ENCODE assay signal across 29 mouse cellular contexts in the genomic region with DNA sequence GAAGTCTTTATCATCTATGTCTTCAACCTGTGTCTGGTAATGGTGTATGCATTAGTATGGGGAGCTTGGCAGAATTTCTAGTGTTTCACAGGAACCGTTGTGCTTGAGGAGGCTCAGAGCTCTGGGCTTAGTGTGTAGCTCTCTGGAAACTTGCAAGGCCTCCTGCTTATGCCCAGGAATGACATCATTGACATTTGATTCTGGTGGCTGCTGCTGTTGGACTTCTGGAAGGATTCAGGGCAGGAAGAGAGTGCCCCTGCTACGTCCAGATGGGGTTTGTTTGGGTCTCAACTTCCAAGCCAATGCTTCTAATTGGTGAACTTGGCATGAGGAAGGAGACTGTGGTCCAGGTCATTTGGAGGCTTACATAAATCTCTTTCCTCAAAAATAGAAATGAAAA.
DNase-seq lines count a peak whose midpoint lies in the region; ATAC-seq and TF ChIP-seq lines count a peak whose summit lies in the region.
"Had no signal": no experiment of that assay in that cellular context is flagged by ENCODE, and none has a peak within 500 bp of the region (broad histone marks: within the 10 kb centered on the region; RNA-seq: fewer than 3 reads in every experiment).

No protein-coding gene starts in this region.

- H3K27me3 ChIP-seq in lung, postnatal 0 days (replicated peaks; ENCODE audit: insufficient read depth, low read length): no peaks in the 10 kb centered on the region
- H3K27me3 ChIP-seq in embryonic facial prominence, embryonic 12.5 days: no peaks in the 10 kb centered on the region
- H3K27me3 ChIP-seq in limb, embryonic 15.5 days: no peaks in the 10 kb centered on the region
- H3K27me3 ChIP-seq: embryonic facial prominence, embryonic 15.5 days; forebrain, embryonic 13.5 days; heart, embryonic 13.5 days; liver, embryonic 12.5 days; neural tube, embryonic 15.5 days had no signal

- H3K9ac ChIP-seq in lung, postnatal 0 days (replicated peaks; ENCODE audit: low read depth): no peak overlapping the region
- H3K9ac ChIP-seq in embryonic facial prominence, embryonic 12.5 days: no peak overlapping the region
- H3K9ac ChIP-seq in limb, embryonic 15.5 days: no peak overlapping the region
- H3K9ac ChIP-seq: embryonic facial prominence, embryonic 15.5 days; forebrain, embryonic 13.5 days; heart, embryonic 13.5 days; hindbrain, embryonic 14.5 days; liver, embryonic 12.5 days; neural tube, embryonic 15.5 days had no signal

- H3K9me3 ChIP-seq in lung, postnatal 0 days (ENCODE audit: low read length): no peaks in the 10 kb centered on the region
- no peaks in the 10 kb centered on the region for H3K9me3 ChIP-seq in embryonic facial prominence, embryonic 12.5 days
- H3K9me3 ChIP-seq in limb, embryonic 15.5 days: no peaks in the 10 kb centered on the region
- H3K9me3 ChIP-seq: embryonic facial prominence, embryonic 15.5 days; forebrain, embryonic 13.5 days; heart, embryonic 13.5 days; liver, embryonic 12.5 days; neural tube, embryonic 15.5 days had no signal

- H3K4me1 ChIP-seq in lung, postnatal 0 days (ENCODE audit: insufficient read depth, low read depth, low read length): no peaks in the 10 kb centered on the region
- peaks cover 14% of the 10 kb centered on the region for H3K4me1 ChIP-seq in embryonic facial prominence, embryonic 12.5 days
- peaks cover 10% of the 10 kb centered on the region for H3K4me1 ChIP-seq in limb, embryonic 15.5 days
- H3K4me1 ChIP-seq: forebrain, embryonic 13.5 days; heart, embryonic 13.5 days; liver, embryonic 12.5 days; neural tube, embryonic 15.5 days had no signal

- H3K4me2 ChIP-seq in lung, postnatal 0 days (replicated peaks; ENCODE audit: low read depth, low read length): no peak overlapping the region
- no peak overlapping the region for H3K4me2 ChIP-seq in embryonic facial prominence, embryonic 12.5 days (replicated peaks)
- H3K4me2 ChIP-seq in limb, embryonic 15.5 days: no peak overlapping the region
- H3K4me2 ChIP-seq: embryonic facial prominence, embryonic 15.5 days; forebrain, embryonic 13.5 days; heart, embryonic 13.5 days; hindbrain, embryonic 14.5 days; liver, embryonic 12.5 days; neural tube, embryonic 15.5 days had no signal

- intact Hi-C loops in left cerebral cortex, postnatal 4 days (cut with DNase I): no loop called here

- DNase-seq in left cerebral cortex, postnatal 4 days: peak; percentile 3
- no peak for DNase-seq in left cerebral cortex, adult 9 months (ENCODE audit: low spot score in 2 of 2)
- DNase-seq in lung, postnatal 36 days: peak; percentile 2
- no peak for DNase-seq in lung, postnatal 0 days (ENCODE audit: low spot score)
- DNase-seq in layer of hippocampus, adult 18-20 months (ENCODE audit: low spot score in 2 of 2): no peak
- DNase-seq: adrenal gland, postnatal 25 days; cerebellum, adult 11-12 months; gastrocnemius, postnatal 36 days; heart, adult 18-20 months; heart, postnatal 10 days; kidney, postnatal 14 days; lung, adult 18-20 months; midbrain, embryonic 14.5 days; right cerebral cortex, postnatal 25 days; thymus, adult 2 months; thymus, postnatal 36 days had no signal

- TF ChIP-seq CTCF in lung, postnatal 0 days (IDR thresholded peaks at IDR 0.05): no peak

- H3K27ac ChIP-seq in lung, postnatal 0 days (ENCODE audit: low read length): no peak overlapping the region
- peak overlapping the region; percentile 23; the same call in 1 of the 2 replicates for H3K27ac ChIP-seq in embryonic facial prominence, embryonic 12.5 days
- no peak overlapping the region for H3K27ac ChIP-seq in limb, embryonic 15.5 days
- H3K27ac ChIP-seq: embryonic facial prominence, embryonic 15.5 days; forebrain, embryonic 13.5 days; heart, embryonic 13.5 days; hindbrain, embryonic 14.5 days; layer of hippocampus, adult 2 months; left cerebral cortex, adult 2 months; liver, embryonic 12.5 days; macrophage; neural tube, embryonic 15.5 days had no signal

- no peak for TF ChIP-seq EP300 in lung, postnatal 0 days (IDR thresholded peaks at IDR 0.05)

- no peak overlapping the region for H3K4me3 ChIP-seq in lung, postnatal 0 days (ENCODE audit: low read depth, low read length)
- no peak overlapping the region for H3K4me3 ChIP-seq in embryonic facial prominence, embryonic 12.5 days
- no peak overlapping the region for H3K4me3 ChIP-seq in limb, embryonic 15.5 days
- H3K4me3 ChIP-seq: embryonic facial prominence, embryonic 15.5 days; forebrain, embryonic 13.5 days; heart, embryonic 13.5 days; layer of hippocampus, adult 2 months; left cerebral cortex, adult 2 months; liver, embryonic 12.5 days; neural tube, embryonic 15.5 days had no signal

- 44% methylated on average over 2 of the region's 2 CpGs for WGBS in lung, postnatal 0 days
- 33% methylated on average over 2 of the region's 2 CpGs for WGBS in embryonic facial prominence, embryonic 12.5 days
- WGBS in limb, embryonic 15.5 days: 31% methylated on average over 2 of the region's 2 CpGs

- no peak for ATAC-seq in lung, postnatal 0 days
- no peak for ATAC-seq in embryonic facial prominence, embryonic 12.5 days (ENCODE audit: insufficient number of reproducible peaks, insufficient read depth, low FRiP score, low TSS enrichment)
- peak; percentile 71; the same call in 1 of the 2 replicates for ATAC-seq in limb, embryonic 15.5 days (ENCODE audit: insufficient number of reproducible peaks, low FRiP score, low TSS enrichment, low read depth)
- ATAC-seq: CD4-positive, CD25-positive, alpha-beta regulatory T cell, adult 4 months; forebrain, embryonic 13.5 days; intestine, postnatal 0 days; liver, embryonic 12.5 days had no signal

- H3K36me3 ChIP-seq in lung, postnatal 0 days (ENCODE audit: insufficient read depth, low read length): no peaks in the 10 kb centered on the region
- H3K36me3 ChIP-seq in embryonic facial prominence, embryonic 12.5 days: no peaks in the 10 kb centered on the region
- no peaks in the 10 kb centered on the region for H3K36me3 ChIP-seq in limb, embryonic 15.5 days
- H3K36me3 ChIP-seq: embryonic facial prominence, embryonic 15.5 days; heart, embryonic 13.5 days; liver, embryonic 12.5 days; neural tube, embryonic 15.5 days had no signal

Comparison
In these comparisons a context has a peak if more than half of its experiments do, and no peak if none do; other contexts are left out.
1. DNase-seq: peak in left cerebral cortex, postnatal 4 days (single experiment) and lung, postnatal 36 days (single experiment); none in left cerebral cortex, adult 9 months (0 of 2), lung, postnatal 0 days (single experiment) and layer of hippocampus, adult 18-20 months (0 of 2).